Mouse (Mus musculus) frontal cortex, postnatal 14 days (tissue): ENCODE data around the gene Gtf2ird1.
"Not testable (repeated sequence)": the region's sequence is repeated elsewhere in the genome, so short reads cannot be mapped to it uniquely, and the experiment has no call there.

Source experiments
- DNase-seq, 2 experiments: peaks; one replicate each; pipeline ENCODE4 v3.0.0; 2022; ENCODE audit warnings: low spot score in 2 of 2

Gene Gtf2ird1

GRCm38 (mm10) chr5:134475006-134475605, 18.6 kb upstream of the Gtf2ird1 start:
- DNase-seq = no peak

GRCm38 (mm10) chr5:134473902-134474301, 17.4 kb upstream of the Gtf2ird1 start:
- DNase-seq = no peak

GRCm38 (mm10) chr5:134470538-134471169, 14.1 kb upstream of the Gtf2ird1 start:
- no peak for DNase-seq

- DNase-seq = no peak
These were observed 13.1 kb upstream of the Gtf2ird1 start for GRCm38 (mm10) chr5:134469559-134470150.

GRCm38 (mm10) chr5:134468158-134468765, 11.7 kb upstream of the Gtf2ird1 start:
- no peak for DNase-seq

GRCm38 (mm10) chr5:134467030-134467549, 10.6 kb upstream of the Gtf2ird1 start:
- no peak for DNase-seq

GRCm38 (mm10) chr5:134466296-134467029, 9.9 kb upstream of the Gtf2ird1 start:
- peak in 1 of 2 experiments; percentile 38 for DNase-seq

GRCm38 (mm10) chr5:134465197-134465596, 8.7 kb upstream of the Gtf2ird1 start:
- DNase-seq = no peak

GRCm38 (mm10) chr5:134464225-134464624, 7.7 kb upstream of the Gtf2ird1 start:
- no peak for DNase-seq

GRCm38 (mm10) chr5:134462731-134463130, 6.2 kb upstream of the Gtf2ird1 start:
- DNase-seq = no peak

- no peak for DNase-seq
These were observed 5.8 kb upstream of the Gtf2ird1 start for GRCm38 (mm10) chr5:134462316-134462715.

- no peak for DNase-seq
These were observed 4.0 kb upstream of the Gtf2ird1 start for GRCm38 (mm10) chr5:134460546-134460945.

- no peak for DNase-seq
These were observed 2.6 kb upstream of the Gtf2ird1 start for GRCm38 (mm10) chr5:134459096-134459495.

- DNase-seq = no peak
These were observed 1.9 kb upstream of the Gtf2ird1 start for GRCm38 (mm10) chr5:134458416-134458815.

GRCm38 (mm10) chr5:134457371-134457770, 855 bp upstream of the Gtf2ird1 start:
- no peak for DNase-seq

- no peak for DNase-seq
These were observed 547 bp downstream of the Gtf2ird1 start for GRCm38 (mm10) chr5:134455914-134456423.

GRCm38 (mm10) chr5:134455186-134455895, 1.2 kb downstream of the Gtf2ird1 start:
- no peak for DNase-seq

- DNase-seq = no peak
These were observed 2.1 kb downstream of the Gtf2ird1 start for GRCm38 (mm10) chr5:134454421-134454820.

GRCm38 (mm10) chr5:134453577-134453976, 2.9 kb downstream of the Gtf2ird1 start:
- DNase-seq = no peak

- not testable (repeated sequence) for DNase-seq
These were observed 9.8 kb downstream of the Gtf2ird1 start for GRCm38 (mm10) chr5:134446755-134447154.

- no peak for DNase-seq
These were observed 10.6 kb downstream of the Gtf2ird1 start for GRCm38 (mm10) chr5:134445895-134446294.
